8 mouse cellular contexts compared by ENCODE assay signal in genomic region chr11:75647681-75648211, GRCm38 (mm10). TPM values are rescaled to one million over a fixed set of nuclear protein-coding genes. Genes with fewer than 3 reads are reported as not detected.
DNase-seq lines count a peak whose midpoint lies in the region; ATAC-seq and TF ChIP-seq lines count a peak whose summit lies in the region.

No protein-coding gene starts in this region.

- peak; percentile 36 for DNase-seq in kidney, postnatal 14 days
- no peak for DNase-seq in kidney, postnatal 4 days
- DNase-seq in adipocyte (ENCODE audit: low spot score), result peak; percentile 89
- DNase-seq in cerebellum, postnatal 14 days, result peak; percentile 61 to 70
- DNase-seq in midbrain, postnatal 0 days (ENCODE audit: low spot score), result peak; percentile 83
- no peak for DNase-seq in thymus, adult 2 months
- DNase-seq in thymus, adult 18-20 months, result no peak

- H3K4me3 ChIP-seq in heart, embryonic 15.5 days, result no peak overlapping the region
- no peak overlapping the region for H3K4me3 ChIP-seq in midbrain, postnatal 0 days (ENCODE audit: low read depth, low read length)
- no peak overlapping the region for H3K4me3 ChIP-seq in thymus, adult 2 months (ENCODE audit: control insufficient read depth, insufficient read depth, low read length)

- peak overlapping the region; percentile 96 for H3K27ac ChIP-seq in heart, embryonic 15.5 days
- peak overlapping the region; percentile 43; the same call in 1 of the 2 replicates for H3K27ac ChIP-seq in midbrain, postnatal 0 days (ENCODE audit: low read depth, low read length)
- no peak overlapping the region for H3K27ac ChIP-seq in thymus, adult 2 months (ENCODE audit: control insufficient read depth, insufficient read depth, low read length)

- no peak overlapping the region for H3K9ac ChIP-seq in heart, embryonic 15.5 days
- H3K9ac ChIP-seq in midbrain, postnatal 0 days (replicated peaks; ENCODE audit: low read length, poor library complexity, severe bottlenecking), result no peak overlapping the region

- peaks cover 46% of the 10 kb centered on the region for H3K4me1 ChIP-seq in heart, embryonic 15.5 days (replicated peaks)
- H3K4me1 ChIP-seq in midbrain, postnatal 0 days (ENCODE audit: insufficient read depth, low read length), result 0 out of 2 replicates have a peak, but pooled peaks cover 5% of the 10 kb centered on the region
- peaks cover 49% of the 10 kb centered on the region for H3K4me1 ChIP-seq in thymus, adult 2 months (replicated peaks; ENCODE audit: control insufficient read depth, insufficient read depth, low read length)

- no peak for TF ChIP-seq POLR2A in thymus, adult 2 months (IDR thresholded peaks at IDR 0.05; ENCODE audit: control insufficient read depth, extremely low read depth, insufficient read depth, low read length, poor library complexity)

- no peak for TF ChIP-seq CTCF in midbrain, postnatal 0 days (IDR thresholded peaks at IDR 0.05)
- no peak for TF ChIP-seq CTCF in thymus, adult 2 months (IDR thresholded peaks at IDR 0.05; ENCODE audit: borderline replicate concordance, control insufficient read depth, extremely low read depth, insufficient read depth, low read length, poor library complexity)

- WGBS in heart, embryonic 15.5 days, result 32% methylated on average over 6 of the region's 6 CpGs
- WGBS in midbrain, postnatal 0 days, result 48% methylated on average over 6 of the region's 6 CpGs
- 94% methylated on average over 6 of the region's 6 CpGs for WGBS in thymus, adult 2 months

- no peaks in the 10 kb centered on the region for H3K9me3 ChIP-seq in heart, embryonic 15.5 days (replicated peaks)
- no peaks in the 10 kb centered on the region for H3K9me3 ChIP-seq in midbrain, postnatal 0 days (ENCODE audit: low read length)

- H3K4me2 ChIP-seq in heart, embryonic 15.5 days, result no peak overlapping the region
- no peak overlapping the region for H3K4me2 ChIP-seq in midbrain, postnatal 0 days (ENCODE audit: low read depth, low read length, poor library complexity, severe bottlenecking)

- no peaks in the 10 kb centered on the region for H3K27me3 ChIP-seq in heart, embryonic 15.5 days
- peaks cover 5% of the 10 kb centered on the region; the same call in 1 of the 2 replicates for H3K27me3 ChIP-seq in midbrain, postnatal 0 days (ENCODE audit: insufficient read depth, low read length)
- no peaks in the 10 kb centered on the region for H3K27me3 ChIP-seq in thymus, adult 2 months (ENCODE audit: control insufficient read depth, insufficient read depth, low read length)

- ATAC-seq in heart, embryonic 15.5 days (replicated peaks; ENCODE audit: insufficient number of reproducible peaks, insufficient read depth, low FRiP score, low read depth), result no peak; the same call in 1 of the 2 replicates
- peak; percentile 57 for ATAC-seq in midbrain, postnatal 0 days (ENCODE audit: low FRiP score)

- H3K36me3 ChIP-seq in heart, embryonic 15.5 days, result no peaks in the 10 kb centered on the region
- no peaks in the 10 kb centered on the region; the same call in none of the 2 replicates for H3K36me3 ChIP-seq in midbrain, postnatal 0 days (ENCODE audit: insufficient read depth, low read length)
- H3K36me3 ChIP-seq in thymus, adult 2 months (ENCODE audit: control insufficient read depth, insufficient read depth, low read length), result no peaks in the 10 kb centered on the region

RNA-seq across cellular contexts. Expression of gene Myo1c, which starts 2.6 kb away (rescaled TPM):
- 62.1 and 79.0 TPM in 2 replicates for polyA plus RNA-seq in heart, embryonic 15.5 days (2015; fragmentation: Nextera tagmentation; extraction: Ambion mirVana)
- total RNA-seq in midbrain, postnatal 0 days (2014; rRNA removed), result 19.3 and 22.8 TPM in 2 replicates
- 7.7 and 7.8 TPM in 2 replicates for polyA plus RNA-seq in midbrain, postnatal 0 days (2015; fragmentation: Nextera tagmentation; extraction: Ambion mirVana)
- 78.0 and 90.2 TPM in 2 replicates for polyA plus RNA-seq in thymus, adult 2 months (2012; rRNA removed)

RNA-seq across cellular contexts. Expression of gene Inpp5k, which starts 17.0 kb away (rescaled TPM):
- polyA plus RNA-seq in heart, embryonic 15.5 days (2015; fragmentation: Nextera tagmentation; extraction: Ambion mirVana), result 19.6 and 28.8 TPM in 2 replicates
- total RNA-seq in midbrain, postnatal 0 days (2014; rRNA removed), result 50.0 and 50.2 TPM in 2 replicates
- polyA plus RNA-seq in midbrain, postnatal 0 days (2015; fragmentation: Nextera tagmentation; extraction: Ambion mirVana), result 43.7 and 49.9 TPM in 2 replicates
- 149 and 164 TPM in 2 replicates for polyA plus RNA-seq in thymus, adult 2 months (2012; rRNA removed)

RNA-seq across cellular contexts. Expression of gene Crk, which starts 31.3 kb away (rescaled TPM):
- 82.3 and 95.8 TPM in 2 replicates for polyA plus RNA-seq in heart, embryonic 15.5 days (2015; fragmentation: Nextera tagmentation; extraction: Ambion mirVana)
- total RNA-seq in midbrain, postnatal 0 days (2014; rRNA removed), result 79.5 and 90.1 TPM in 2 replicates
- 71.6 and 75.0 TPM in 2 replicates for polyA plus RNA-seq in midbrain, postnatal 0 days (2015; fragmentation: Nextera tagmentation; extraction: Ambion mirVana)
- 46.7 and 85.4 TPM in 2 replicates for polyA plus RNA-seq in thymus, adult 2 months (2012; rRNA removed)

RNA-seq across cellular contexts. Expression of gene Pitpna, which starts 59.8 kb away (rescaled TPM):
- polyA plus RNA-seq in heart, embryonic 15.5 days (2015; fragmentation: Nextera tagmentation; extraction: Ambion mirVana), result 63.4 and 75.2 TPM in 2 replicates
- 105 and 108 TPM in 2 replicates for total RNA-seq in midbrain, postnatal 0 days (2014; rRNA removed)
- polyA plus RNA-seq in midbrain, postnatal 0 days (2015; fragmentation: Nextera tagmentation; extraction: Ambion mirVana), result 91.7 and 106 TPM in 2 replicates
- polyA plus RNA-seq in thymus, adult 2 months (2012; rRNA removed), result 99.7 and 108 TPM in 2 replicates

Comparison
In these comparisons a context has a peak if more than half of its experiments do, and no peak if none do; other contexts are left out.
1. DNase-seq: peak in kidney, postnatal 14 days (single experiment), adipocyte (single experiment), cerebellum, postnatal 14 days (2 of 2) and midbrain, postnatal 0 days (single experiment); none in kidney, postnatal 4 days (0 of 2), thymus, adult 2 months (single experiment) and thymus, adult 18-20 months (0 of 2).